Mouse (Mus musculus) neural tube, embryonic 15.5 days (tissue): Measurements from ENCODE around the gene Rps26. TPM values are rescaled to one million over a fixed set of nuclear protein-coding genes. Genes with fewer than 3 reads are reported as not detected.

ENCODE experiments used
- ATAC-seq: fragments of 200-750 bp; cut with Nextera tagmentation; 2 replicates; pipeline ENCODE4 v1.8.0; 2017; ENCODE audit warnings: mild to moderate bottlenecking, moderate TSS enrichment, moderate library complexity; ENCODE audit not compliant: low FRiP score
- H3K27ac ChIP-seq: fragments of 300-500 bp; sonication (generic); replicated peaks from 2 replicates; pipeline ENCODE4 v1.5.1; 2015; ENCODE audit warnings: mild to moderate bottlenecking, inconsistent platforms
- H3K27me3 ChIP-seq: fragments of 300-500 bp; sonication (generic); replicated peaks from 2 replicates; pipeline ENCODE4 v1.6.1; 2015; ENCODE audit warnings: inconsistent platforms
- H3K36me3 ChIP-seq: fragments of 300-500 bp; sonication (generic); 2 replicates; pipeline ENCODE4 v1.6.1; 2015; ENCODE audit warnings: inconsistent platforms
- H3K4me1 ChIP-seq: fragments of 300-500 bp; sonication (generic); 2 replicates; pipeline ENCODE4 v1.6.1; 2015; ENCODE audit warnings: inconsistent platforms
- H3K4me2 ChIP-seq: fragments of 300-500 bp; sonication (generic); 2 replicates; pipeline ENCODE4 v1.6.1; 2015; ENCODE audit warnings: inconsistent platforms, mild to moderate bottlenecking, moderate library complexity
- H3K4me3 ChIP-seq: fragments of 300-500 bp; sonication (generic); replicated peaks from 2 replicates; pipeline ENCODE4 v1.5.1; 2015; ENCODE audit warnings: mild to moderate bottlenecking, inconsistent platforms
- H3K9ac ChIP-seq: fragments of 300-500 bp; sonication (generic); replicated peaks from 2 replicates; pipeline ENCODE4 v1.6.1; 2015; ENCODE audit warnings: mild to moderate bottlenecking, inconsistent platforms
- H3K9me3 ChIP-seq: fragments of 300-500 bp; sonication (generic); replicated peaks from 2 replicates; pipeline ENCODE4 v1.6.1; 2016; ENCODE audit warnings: inconsistent platforms
- WGBS: fragments of 180-500 bp; shearing (Covaris S2); methylation state at CpG from one replicate; pipeline ENCODE4 v1.1.7; 2015; ENCODE audit warnings: mixed read lengths; 5-methylcytosine and 5-hydroxymethylcytosine counted together
- microRNA-seq: library from miRNA; unstranded; fragments of <30 nt; microRNA quantifications from one replicate; pipeline ENCODE4, GENCODE M21; 2017
- polyA plus RNA-seq: library from polyadenylated mRNA; unstranded; fragments of >200 nt; fragmentation: Nextera tagmentation; extraction: Ambion mirVana; gene quantifications from 2 replicates; pipeline ENCODE4 v1.2.1, GENCODE M21; 2015

Gene Rps26
- polyA plus RNA-seq, 1 experiment from 2014 or later, result 381 TPM

GRCm38 (mm10) chr10:128579731-128580130 is 46.8 kb downstream of the Rps26 start:
- Histone ChIP-seq H3K36me3 (no peaks in the 10 kb centered on the region), H3K4me1 (no peaks in the 10 kb centered on the region), H3K9me3 (no peaks in the 10 kb centered on the region), H3K27me3 (peaks cover 9% of the 10 kb centered on the region), H3K27ac (no peak overlapping the region), H3K9ac (no peak overlapping the region), H3K4me2 (no peak overlapping the region), H3K4me3 (no peak overlapping the region)
- no peak for ATAC-seq
- WGBS, result 91% methylated on average over 4 of the region's 4 CpGs

- Histone ChIP-seq H3K4me1 (no peaks in the 10 kb centered on the region), H3K9me3 (no peaks in the 10 kb centered on the region), H3K4me3 (no peak overlapping the region), H3K4me2 (no peak overlapping the region), H3K9ac (no peak overlapping the region), H3K27ac (no peak overlapping the region), H3K36me3 (no peaks in the 10 kb centered on the region), H3K27me3 (peaks cover 5% of the 10 kb centered on the region)
- no peak for ATAC-seq
- WGBS, result 93% methylated on average over 3 of the region's 3 CpGs
Observed at GRCm38 (mm10) chr10:128579298-128579697, 47.2 kb downstream of the Rps26 start.

- 85% methylated on average over 11 of the region's 11 CpGs for WGBS
Observed at GRCm38 (mm10) chr10:128578330-128578729, 48.2 kb downstream of the Rps26 start.

GRCm38 (mm10) chr10:128575063-128575462 is 51.5 kb downstream of the Rps26 start:
- no peaks in the 10 kb centered on the region for H3K9me3 ChIP-seq
- no peak overlapping the region for H3K9ac ChIP-seq
- no peak overlapping the region for H3K27ac ChIP-seq
- ATAC-seq, result no peak
- WGBS, result 91% methylated on average over 2 of the region's 2 CpGs
- H3K4me3 ChIP-seq, result no peak overlapping the region
- H3K27me3 ChIP-seq, result no peaks in the 10 kb centered on the region
- H3K36me3 ChIP-seq, result no peaks in the 10 kb centered on the region
- no peak overlapping the region for H3K4me2 ChIP-seq
- H3K4me1 ChIP-seq, result no peaks in the 10 kb centered on the region

More at GRCm38 (mm10) chr10:128578330-128578729, 48.2 kb downstream of the Rps26 start:
- Histone ChIP-seq H3K4me1 (no peaks in the 10 kb centered on the region), H3K4me2 (no peak overlapping the region), H3K9ac (no peak overlapping the region), H3K4me3 (no peak overlapping the region), H3K27ac (no peak overlapping the region), H3K9me3 (no peaks in the 10 kb centered on the region), H3K36me3 (no peaks in the 10 kb centered on the region), H3K27me3 (no peaks in the 10 kb centered on the region; the same call in 1 of the 2 replicates)
- no peak for ATAC-seq

Small RNA genes lying within 50 kb of the gene (microRNA-seq; reads per million reads assigned to microRNA genes)
- not detected for gene Mir6917

Other genes starting within 250 kb of the Rps26 start
- gene Ankrd52, start 249.6 kb downstream of the Rps26 start, polyA plus RNA-seq, result 11.2 and 13.1 TPM in 2 replicates
- 0.68 and 4.4 TPM in 2 replicates for gene Slc39a5, start 225.5 kb downstream of the Rps26 start, polyA plus RNA-seq
- gene Nabp2, start 215.3 kb downstream of the Rps26 start, polyA plus RNA-seq, result 128 and 133 TPM in 2 replicates
- gene Rnf41, start 215.1 kb downstream of the Rps26 start, polyA plus RNA-seq, result 78.3 and 80.5 TPM in 2 replicates
- 138 and 149 TPM in 2 replicates for gene Smarcc2, start 167.5 kb downstream of the Rps26 start, polyA plus RNA-seq
- gene Myl6, start 132.6 kb downstream of the Rps26 start, polyA plus RNA-seq, result 999 and 1,090 TPM in 2 replicates
- 7.0 and 7.7 TPM in 2 replicates for gene Myl6b, start 128.1 kb downstream of the Rps26 start, polyA plus RNA-seq
- gene Esyt1, start 100.9 kb downstream of the Rps26 start, polyA plus RNA-seq, result 20.7 and 30.0 TPM in 2 replicates
- gene Zc3h10, start 79.0 kb downstream of the Rps26 start, polyA plus RNA-seq, result 16.0 and 16.2 TPM in 2 replicates
- 2,372 and 2,481 TPM in 2 replicates for gene Rpl41, start 77.4 kb downstream of the Rps26 start, polyA plus RNA-seq
- 121 and 157 TPM in 2 replicates for gene Pa2g4, start 60.8 kb downstream of the Rps26 start, polyA plus RNA-seq
- gene Erbb3, start 37.1 kb downstream of the Rps26 start, polyA plus RNA-seq, result 3.1 and 6.6 TPM in 2 replicates
- 15.2 and 17.0 TPM in 2 replicates for gene Ikzf4, start 19.2 kb upstream of the Rps26 start, polyA plus RNA-seq
- gene Suox, start 47.3 kb upstream of the Rps26 start, polyA plus RNA-seq, result 15.7 and 17.0 TPM in 2 replicates
- 103 and 108 TPM in 2 replicates for gene Rab5b, start 69.5 kb upstream of the Rps26 start, polyA plus RNA-seq
- gene Pmel, start 77.4 kb upstream of the Rps26 start, polyA plus RNA-seq, result 0.49 and 1.1 TPM in 2 replicates
- 16.1 and 33.7 TPM in 2 replicates for gene Cdk2, start 78.3 kb upstream of the Rps26 start, polyA plus RNA-seq
- gene Dgka, start 118.1 kb upstream of the Rps26 start, polyA plus RNA-seq, result 7.7 and 13.2 TPM in 2 replicates
- gene Pym1, start 121.1 kb upstream of the Rps26 start, polyA plus RNA-seq, result 41.7 and 42.7 TPM in 2 replicates
- gene Mmp19, start 164.2 kb upstream of the Rps26 start, polyA plus RNA-seq, result 0.56 and 0.88 TPM in 2 replicates
- gene Dnajc14, start 177.3 kb upstream of the Rps26 start, polyA plus RNA-seq, result 50.6 TPM in 2 replicates
- gene Tmem198b, start 177.6 kb upstream of the Rps26 start, polyA plus RNA-seq, result 14.4 and 16.6 TPM in 2 replicates
- gene Sarnp, start 190.6 kb upstream of the Rps26 start, polyA plus RNA-seq, result 147 and 153 TPM in 2 replicates
- 23.5 and 34.2 TPM in 2 replicates for gene Ormdl2, start 194.9 kb upstream of the Rps26 start, polyA plus RNA-seq